Mouse (Mus musculus) limb, embryonic 14.5 days (tissue): Measurements from ENCODE around the gene Dock1. TPM values are rescaled to one million over a fixed set of nuclear protein-coding genes. Genes with fewer than 3 reads are reported as not detected.

ENCODE experiments used
- ATAC-seq: fragments of 200-750 bp; cut with Nextera tagmentation; 2 replicates; pipeline ENCODE4 v1.8.0; 2017; ENCODE audit warnings: low read depth, moderate number of reproducible peaks, moderate TSS enrichment; ENCODE audit not compliant: low FRiP score
- DNase-seq: peaks from one replicate; pipeline ENCODE4 v3.0.0-alpha.2; 2015; ENCODE audit warnings: low spot score
- H3K27ac ChIP-seq: fragments of 300-500 bp; sonication (generic); replicated peaks from 2 replicates; pipeline ENCODE4 v1.5.1; 2014; ENCODE audit warnings: low read depth, mild to moderate bottlenecking, low read length, moderate library complexity, mixed read lengths
- H3K27me3 ChIP-seq: fragments of 300-500 bp; sonication (generic); 2 replicates; pipeline ENCODE4 v1.6.1; 2014; ENCODE audit warnings: low read length, mixed read lengths; ENCODE audit not compliant: control insufficient read depth, insufficient read depth
- H3K36me3 ChIP-seq: fragments of 300-500 bp; sonication (generic); 2 replicates; pipeline ENCODE4 v1.6.1; 2014; ENCODE audit warnings: mild to moderate bottlenecking, low read length, moderate library complexity, mixed read lengths; ENCODE audit not compliant: control insufficient read depth, insufficient read depth
- H3K4me1 ChIP-seq: fragments of 300-500 bp; sonication (generic); 2 replicates; pipeline ENCODE4 v1.6.1; 2014; ENCODE audit warnings: antibody characterized with exemption, low read length, mixed read lengths; ENCODE audit not compliant: control insufficient read depth, insufficient read depth
- H3K4me2 ChIP-seq: fragments of 300-500 bp; sonication (generic); replicated peaks from 2 replicates; pipeline ENCODE4 v1.6.1; 2014; ENCODE audit warnings: low read depth, mild to moderate bottlenecking, low read length, moderate library complexity; ENCODE audit not compliant: severe bottlenecking
- H3K4me3 ChIP-seq: fragments of 300-500 bp; sonication (generic); replicated peaks from 2 replicates; pipeline ENCODE4 v1.5.1; 2014; ENCODE audit warnings: low read length
- H3K9ac ChIP-seq: fragments of 300-500 bp; sonication (generic); 2 replicates; pipeline ENCODE4 v1.6.1; 2014; ENCODE audit warnings: mild to moderate bottlenecking, low read depth, low read length, moderate library complexity; ENCODE audit not compliant: severe bottlenecking
- H3K9me3 ChIP-seq: fragments of 300-500 bp; sonication (generic); 2 replicates; pipeline ENCODE4 v1.6.1; 2016; ENCODE audit warnings: low read length; ENCODE audit not compliant: control insufficient read depth
- POLR2A ChIP-seq: fragments of 200-500 bp; IDR thresholded peaks from 2 replicates; pipeline ENCODE4 v1.8.0; 2012; ENCODE audit warnings: inconsistent platforms, mild to moderate bottlenecking, moderate library complexity, borderline replicate concordance; ENCODE audit not compliant: insufficient read depth, insufficient read length; ENCODE audit errors: extremely low read depth
- WGBS: fragments of 180-500 bp; shearing (Covaris S2); extraction: QIAGEN DNeasy Blood & Tissue Kit; methylation state at CpG from one replicate; pipeline ENCODE4 v1.1.7; 2014; 5-methylcytosine and 5-hydroxymethylcytosine counted together
- polyA plus RNA-seq, 2 experiments: library from polyadenylated mRNA; depleted of rRNA in 1 of 2; stranded (reverse) in 1 of 2; unstranded in 1 of 2; fragments of >200 nt; fragmentation: Nextera tagmentation in 1 of 2; extraction: Ambion mirVana in 1 of 2; gene quantifications; 2 replicates each; pipeline versions ENCODE4 v1.2.1 to v1.2.3; 2012 to 2014

The Dock1 gene
- polyA plus RNA-seq, 2 experiments: 35.7 to 40.0 TPM

DNA sequence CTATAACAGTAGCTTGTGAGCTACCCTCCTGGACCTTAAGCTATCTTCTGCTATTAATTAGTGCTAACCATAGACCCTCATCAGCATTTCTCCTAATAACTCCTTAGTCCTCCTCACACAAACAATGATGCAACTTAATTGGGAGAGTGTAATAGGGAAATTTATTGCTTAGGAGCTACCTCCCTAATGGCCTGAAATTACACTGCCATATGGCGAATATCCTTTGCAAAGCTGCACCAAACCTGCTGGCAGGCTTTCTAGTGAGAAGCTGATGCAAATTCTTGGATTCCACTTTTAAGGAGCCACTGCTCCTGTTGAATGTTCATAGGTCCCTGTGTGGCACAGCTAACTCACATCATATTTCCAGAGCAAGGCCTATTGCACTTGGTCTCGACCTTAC, 320.5 kb downstream of the Dock1 start:
- no peak for ATAC-seq
- H3K4me2 ChIP-seq: no peak overlapping the region
- no peak for TF ChIP-seq POLR2A
- no peaks in the 10 kb centered on the region for H3K9me3 ChIP-seq
- H3K4me3 ChIP-seq: no peak overlapping the region
- H3K36me3 ChIP-seq: 0 out of 2 replicates have a peak, but pooled peaks cover 2% of the 10 kb centered on the region
- H3K27me3 ChIP-seq: no peaks in the 10 kb centered on the region
- 52% methylated on average over 2 of the region's 2 CpGs for WGBS
- H3K9ac ChIP-seq: no peak overlapping the region
- no peak for DNase-seq
- no peak overlapping the region for H3K27ac ChIP-seq
- H3K4me1 ChIP-seq: no peaks in the 10 kb centered on the region

DNA sequence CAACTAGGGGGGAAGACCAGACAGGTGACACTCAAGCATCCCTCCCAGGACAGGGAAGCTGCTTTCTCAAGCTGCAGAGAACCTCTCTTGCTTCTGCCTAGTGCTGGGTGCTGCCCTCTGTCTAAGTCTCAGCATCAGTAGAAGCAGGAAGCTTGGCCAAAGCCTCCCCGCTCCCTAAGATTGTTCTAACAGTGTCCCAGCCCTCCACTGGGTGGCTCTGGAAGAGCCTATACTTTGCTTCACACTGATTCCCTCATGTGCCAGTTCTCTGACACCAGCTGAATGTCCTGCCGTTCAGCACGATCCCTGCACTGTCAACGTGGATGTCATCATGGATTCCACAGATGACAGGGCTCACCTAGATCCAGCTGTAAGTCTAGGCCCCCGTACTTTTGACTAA, 324.5 kb downstream of the Dock1 start:
- DNase-seq (no peak), ATAC-seq (no peak)
- Histone ChIP-seq H3K36me3 (peaks cover 13% of the 10 kb centered on the region), H3K4me1 (no peaks in the 10 kb centered on the region), H3K4me3 (no peak overlapping the region), H3K9ac (no peak overlapping the region), H3K9me3 (no peaks in the 10 kb centered on the region), H3K4me2 (no peak overlapping the region), H3K27ac (no peak overlapping the region), H3K27me3 (no peaks in the 10 kb centered on the region)
- 91% methylated on average over 5 of the region's 5 CpGs for WGBS
- TF ChIP-seq POLR2A: no peak

DNA sequence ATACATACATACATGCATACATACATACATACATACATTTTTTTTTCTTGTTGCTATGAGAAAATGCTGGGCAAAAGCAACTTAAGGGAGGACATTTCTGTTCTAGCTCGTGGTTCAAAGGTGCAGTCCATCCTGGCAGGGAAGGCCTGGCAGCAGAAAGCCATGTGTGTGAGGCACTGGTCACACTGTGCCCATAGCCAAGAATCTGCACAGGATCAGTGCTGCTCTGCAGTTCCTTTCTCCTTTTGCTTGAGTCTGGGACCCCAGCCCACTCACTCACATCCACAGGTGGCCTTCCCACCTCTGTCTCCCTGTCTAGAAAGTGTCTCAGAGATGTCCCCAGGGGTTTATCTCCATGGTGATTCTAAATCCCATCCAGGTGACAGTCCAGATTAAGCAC, 331.8 kb downstream of the Dock1 start:
- Histone ChIP-seq H3K27me3 (no peaks in the 10 kb centered on the region), H3K9ac (no peak overlapping the region), H3K27ac (no peak overlapping the region), H3K4me2 (no peak overlapping the region), H3K9me3 (no peaks in the 10 kb centered on the region), H3K36me3 (peaks cover 18% of the 10 kb centered on the region), H3K4me1 (peaks cover 6% of the 10 kb centered on the region; the same call in 1 of the 2 replicates), H3K4me3 (no peak overlapping the region)
- no peak for ATAC-seq
- 58% methylated on average over 1 of the region's 1 CpGs for WGBS
- DNase-seq: no peak
- TF ChIP-seq POLR2A: no peak

DNA sequence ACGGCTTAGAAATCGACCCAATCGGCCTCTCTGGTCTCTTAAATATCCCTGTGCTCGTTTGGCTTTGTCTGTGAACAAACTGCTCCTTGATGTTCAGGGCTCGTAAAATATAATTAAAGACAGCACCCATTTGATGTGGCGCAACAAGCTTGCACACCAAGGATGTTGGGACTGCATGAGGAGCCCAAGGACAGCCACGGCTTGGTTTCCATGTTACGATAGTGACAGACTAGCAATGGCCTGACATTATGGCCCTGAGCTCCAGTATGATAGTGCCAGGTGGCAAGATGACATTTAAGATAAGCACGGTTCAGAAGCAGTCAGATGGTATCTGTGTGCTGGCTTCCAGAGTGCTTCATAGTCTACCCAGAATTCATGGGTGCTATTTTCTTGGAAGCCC, 332.4 kb downstream of the Dock1 start:
- no peak for TF ChIP-seq POLR2A

DNA sequence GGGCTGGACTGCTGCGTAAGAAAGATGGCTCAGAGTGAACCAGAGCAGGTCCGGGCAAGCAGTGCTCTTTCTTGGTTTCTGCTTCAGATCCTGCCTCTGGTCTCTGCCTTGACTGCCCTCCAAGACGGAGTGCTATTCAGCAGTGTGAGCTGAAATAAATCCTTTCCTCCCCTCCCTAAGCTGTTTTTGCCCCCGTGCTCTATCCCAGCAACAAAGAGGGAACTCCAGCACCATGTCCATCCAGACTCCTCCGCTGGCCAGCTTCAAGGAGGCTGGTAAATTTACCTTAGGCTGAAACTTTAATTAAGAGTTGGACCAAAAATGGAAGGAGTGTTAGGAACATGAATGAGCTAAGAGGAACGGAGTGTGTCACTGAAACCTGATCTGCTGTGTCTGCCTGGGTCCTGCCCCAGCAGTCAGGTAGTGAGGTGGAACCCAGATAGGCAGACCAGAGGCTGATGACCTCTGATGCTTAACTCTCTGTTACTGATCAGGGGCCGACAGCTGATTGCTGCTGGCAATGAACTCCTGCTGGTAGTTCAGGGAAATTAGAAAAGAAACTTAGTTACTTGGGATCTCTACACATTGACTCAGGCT, 335.6 kb downstream of the Dock1 start:
- H3K36me3 ChIP-seq: peaks cover 2% of the 10 kb centered on the region; the same call in 1 of the 2 replicates
- H3K9me3 ChIP-seq: no peaks in the 10 kb centered on the region
- no peak overlapping the region for H3K9ac ChIP-seq
- no peak overlapping the region for H3K4me2 ChIP-seq
- no peak for ATAC-seq
- no peak for DNase-seq
- no peaks in the 10 kb centered on the region for H3K27me3 ChIP-seq
- 44% methylated on average over 7 of the region's 7 CpGs for WGBS
- peaks cover 6% of the 10 kb centered on the region; the same call in 1 of the 2 replicates for H3K4me1 ChIP-seq
- H3K27ac ChIP-seq: no peak overlapping the region
- TF ChIP-seq POLR2A: no peak
- H3K4me3 ChIP-seq: no peak overlapping the region

More for the DNA sequence above, 332.4 kb downstream of the Dock1 start:
- no peaks in the 10 kb centered on the region for H3K9me3 ChIP-seq
- no peaks in the 10 kb centered on the region for H3K27me3 ChIP-seq
- no peak overlapping the region for H3K9ac ChIP-seq
- H3K27ac ChIP-seq: no peak overlapping the region
- H3K4me1 ChIP-seq: peaks cover 6% of the 10 kb centered on the region; the same call in 1 of the 2 replicates
- 23% methylated on average over 9 of the region's 9 CpGs for WGBS
- no peak overlapping the region for H3K4me3 ChIP-seq
- DNase-seq: no peak
- ATAC-seq: no peak
- H3K36me3 ChIP-seq: peaks cover 18% of the 10 kb centered on the region
- no peak overlapping the region for H3K4me2 ChIP-seq

DNA sequence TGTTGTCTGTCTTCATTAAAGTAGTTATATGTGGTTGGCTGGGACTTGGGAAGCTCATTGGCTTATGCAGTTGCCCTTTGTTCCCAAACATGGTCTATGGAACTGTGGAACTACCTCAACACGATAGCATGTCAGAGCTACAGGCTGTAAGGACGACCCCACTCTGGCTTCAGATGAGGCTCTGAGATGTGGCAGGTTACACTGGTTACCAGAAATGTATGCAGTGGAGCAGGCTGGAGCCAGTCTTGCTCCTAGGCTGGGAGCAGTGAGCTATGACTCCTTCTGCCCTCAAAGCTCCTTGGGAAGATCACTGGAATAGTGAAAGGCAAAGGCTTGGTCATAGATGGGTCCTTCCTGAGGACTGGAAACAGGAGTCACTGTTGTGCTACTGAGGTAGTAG, 337.6 kb downstream of the Dock1 start:
- TF ChIP-seq POLR2A: no peak
- ATAC-seq (no peak), DNase-seq (no peak)
- H3K4me1 ChIP-seq: no peaks in the 10 kb centered on the region; the same call in 1 of the 2 replicates
- H3K9ac ChIP-seq: no peak overlapping the region
- H3K4me3 ChIP-seq: no peak overlapping the region
- no peaks in the 10 kb centered on the region for H3K36me3 ChIP-seq
- no peaks in the 10 kb centered on the region for H3K9me3 ChIP-seq
- no peak overlapping the region for H3K27ac ChIP-seq
- WGBS: 93% methylated on average over 2 of the region's 2 CpGs
- H3K4me2 ChIP-seq: no peak overlapping the region
- H3K27me3 ChIP-seq: no peaks in the 10 kb centered on the region
